Mouse (Mus musculus) heart, postnatal 4 days (tissue): ENCODE results near the gene Plscr3. TPM values are rescaled to one million over a fixed set of nuclear protein-coding genes. Genes with fewer than 3 reads are reported as not detected.

Source experiments
- DNase-seq: peaks from one replicate; pipeline ENCODE4 v3.0.0; 2021
- total RNA-seq, 2 experiments: library from RNA; stranded (reverse); gene quantifications; 2 replicates each; pipeline ENCODE4 v1.2.3; 2021

Gene Plscr3
- total RNA-seq, result 10 to 100 TPM; 59.7 to 59.9 TPM

DNA sequence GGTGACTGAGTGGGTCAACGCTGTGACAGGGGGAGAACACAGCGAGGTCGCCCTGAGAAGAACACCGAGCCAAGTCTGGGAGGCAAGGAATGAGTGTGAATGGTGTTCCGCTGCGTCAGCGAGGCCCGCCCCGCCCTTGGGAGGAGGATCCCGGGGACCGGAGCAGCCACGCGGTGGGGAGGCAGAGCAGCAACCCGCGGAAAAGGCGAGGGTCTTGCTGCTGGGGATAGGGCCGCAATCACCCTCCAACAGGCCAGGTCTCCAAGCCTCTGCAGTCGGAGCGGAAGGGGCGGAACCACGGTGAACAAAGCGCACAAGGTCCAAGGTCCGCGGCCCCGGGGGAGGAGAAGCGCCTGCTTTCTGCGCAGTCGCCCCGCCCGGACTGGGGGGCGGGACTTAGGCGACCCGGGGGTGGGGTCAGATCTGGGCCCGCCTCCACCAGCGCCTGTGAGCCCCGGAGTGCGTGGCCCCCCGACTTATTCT, at the start of gene Plscr3:
Gene Plscr3 (plus strand): TSS at position 179 of the 483 bp plus-strand sequence.
- DNase-seq, result peak; percentile 95

- DNase-seq, result no peak
Observed at GRCm38 (mm10) chr11:69797924-69798323, 48.3 kb upstream of the Plscr3 start.

- no peak for DNase-seq
Observed at GRCm38 (mm10) chr11:69799394-69800137, 46.6 kb upstream of the Plscr3 start.

- DNase-seq, result peak; percentile 41
Observed at GRCm38 (mm10) chr11:69800138-69800391, 46.1 kb upstream of the Plscr3 start.

GRCm38 (mm10) chr11:69800392-69801197, 45.6 kb upstream of the Plscr3 start:
- peak; percentile 79 for DNase-seq

- no peak for DNase-seq
Observed at GRCm38 (mm10) chr11:69801379-69801977, 44.7 kb upstream of the Plscr3 start, which contains the start of gene Fgf11. Gene Fgf11 (minus strand): TSS chr11:69801857.

DNA sequence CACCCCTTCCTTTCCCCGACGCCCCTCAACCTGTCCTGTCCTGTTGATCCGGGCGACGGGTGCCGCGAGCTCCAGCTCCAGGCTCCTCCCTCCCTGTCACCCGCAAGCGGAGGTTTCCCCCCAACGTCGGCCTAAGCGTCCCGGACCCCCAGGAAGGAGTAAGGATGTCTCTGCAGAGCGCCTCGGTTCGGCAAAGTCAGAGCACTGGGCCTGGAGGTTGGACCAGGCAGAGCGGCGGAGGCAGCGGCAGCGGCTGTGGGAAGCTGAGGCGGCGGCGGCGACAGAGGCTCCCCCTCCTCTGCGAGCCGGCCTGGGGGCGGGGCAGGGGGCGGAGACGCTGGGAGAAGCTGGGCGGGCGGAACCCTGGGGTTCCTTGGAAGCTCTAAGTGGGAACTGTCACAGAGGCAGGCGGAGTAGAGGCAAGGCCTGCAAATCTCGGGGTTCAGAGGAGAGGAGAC, 43.5 kb upstream of the Plscr3 start:
- peak; percentile 89 for DNase-seq

DNA sequence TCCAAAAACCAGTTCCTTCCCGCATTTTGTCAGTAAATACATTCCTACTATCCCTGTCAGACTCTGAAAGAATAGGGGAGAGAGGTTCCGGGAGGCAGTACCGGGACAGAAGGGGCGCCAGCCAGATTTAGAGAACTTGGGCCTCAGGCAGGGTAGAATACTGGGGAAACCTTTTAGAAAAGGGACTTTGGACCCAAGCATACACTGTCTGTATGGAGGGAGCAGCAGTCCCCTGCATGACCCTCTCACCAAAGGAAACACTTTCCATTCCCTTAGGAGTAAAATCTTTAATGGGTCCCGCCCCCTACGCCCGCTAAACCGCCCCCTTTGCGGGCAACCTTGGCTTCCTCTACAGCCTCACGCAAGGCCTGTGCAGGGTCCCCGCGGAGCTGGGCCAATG, 42.8 kb upstream of the Plscr3 start:
- no peak for DNase-seq

- peak; percentile 82 for DNase-seq
Observed at GRCm38 (mm10) chr11:69803786-69804651, 42.2 kb upstream of the Plscr3 start.

DNA sequence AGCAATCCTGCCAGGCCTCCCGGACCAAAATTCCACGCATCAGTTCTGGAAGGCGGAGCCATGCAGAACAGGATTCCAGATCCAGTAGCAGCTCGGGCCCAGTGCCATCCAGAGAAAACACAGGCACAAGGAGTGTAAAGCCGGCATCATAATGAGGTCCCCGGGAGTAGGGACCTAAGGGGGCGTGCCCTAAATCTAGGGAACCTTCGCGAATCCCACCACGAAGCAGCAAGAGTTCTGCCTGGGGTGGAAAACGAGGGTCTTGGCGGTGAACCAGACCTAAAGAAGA, 41.6 kb upstream of the Plscr3 start:
- peak; percentile 55 for DNase-seq

DNA sequence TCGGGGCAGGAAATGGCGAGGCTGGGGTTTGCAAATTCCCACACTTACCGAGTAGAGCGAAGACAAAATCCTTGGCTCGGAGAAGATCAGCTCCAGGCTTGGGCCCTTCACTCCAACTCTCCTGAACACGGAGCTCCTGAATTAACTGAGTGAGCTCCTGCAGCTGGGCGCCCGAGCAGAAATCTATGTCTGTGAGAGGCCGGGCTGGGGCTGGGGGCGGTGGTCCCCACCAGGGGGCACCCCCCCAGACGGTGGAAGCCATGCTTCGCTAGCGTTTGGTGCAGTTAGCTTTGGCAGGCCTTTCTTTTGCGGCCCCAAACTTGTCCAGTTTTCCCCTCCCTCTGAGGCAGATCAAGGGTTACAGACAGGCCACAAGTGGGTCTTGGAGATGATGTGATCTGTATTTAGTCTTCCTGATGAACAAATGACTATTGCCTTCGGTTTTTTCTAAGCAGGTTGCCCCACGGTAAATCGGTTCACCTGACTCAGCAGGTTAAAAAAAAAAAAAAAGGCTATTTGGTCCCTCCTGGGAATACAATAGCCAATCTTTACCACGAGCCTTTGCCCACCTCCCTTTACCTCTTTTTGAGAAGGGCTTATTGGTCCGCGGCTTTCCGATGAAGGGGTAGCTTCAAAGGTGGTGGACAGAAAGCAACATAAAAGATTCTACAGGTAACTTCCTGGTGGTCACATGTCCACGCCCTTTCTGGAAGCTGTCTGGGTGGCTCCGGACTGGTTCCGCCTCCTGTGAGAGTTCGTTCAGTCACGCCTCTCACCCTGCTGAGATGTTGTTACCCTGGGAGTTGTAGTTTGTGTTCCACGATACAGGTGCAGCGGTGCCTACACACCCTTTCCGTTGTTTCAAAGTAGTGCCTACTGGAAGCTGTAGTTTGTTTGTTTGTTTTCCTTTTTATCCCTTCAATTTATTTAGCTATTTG, 40.9 kb upstream of the Plscr3 start, which contains the start of gene Tmem102:
Gene Tmem102 (minus strand): TSS at position 653 of the 938 bp plus-strand sequence.
- no peak for DNase-seq

DNA sequence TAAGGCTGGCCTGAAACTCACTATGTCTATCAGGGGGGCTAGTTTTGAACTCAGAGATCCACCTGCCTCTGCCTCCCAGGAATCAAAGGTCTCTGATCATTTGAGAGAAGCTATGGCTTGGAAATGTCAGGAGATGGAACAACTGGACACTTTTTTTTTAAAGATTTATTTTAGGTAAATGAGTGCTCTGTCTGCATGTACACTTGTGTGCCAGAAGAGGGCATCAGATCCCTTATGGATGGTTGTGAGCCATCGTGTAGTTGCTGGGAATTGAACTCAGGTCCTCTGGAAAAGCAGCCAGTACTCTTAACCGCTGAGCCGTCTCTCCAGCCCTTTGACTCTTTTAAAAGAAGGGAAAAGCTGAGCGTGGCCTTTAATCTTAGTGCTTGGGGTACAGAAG, 39.8 kb upstream of the Plscr3 start:
- no peak for DNase-seq

- no peak for DNase-seq
Observed at GRCm38 (mm10) chr11:69807641-69808040, 38.5 kb upstream of the Plscr3 start.

- no peak for DNase-seq
Observed at GRCm38 (mm10) chr11:69810280-69810679, 35.9 kb upstream of the Plscr3 start.

DNA sequence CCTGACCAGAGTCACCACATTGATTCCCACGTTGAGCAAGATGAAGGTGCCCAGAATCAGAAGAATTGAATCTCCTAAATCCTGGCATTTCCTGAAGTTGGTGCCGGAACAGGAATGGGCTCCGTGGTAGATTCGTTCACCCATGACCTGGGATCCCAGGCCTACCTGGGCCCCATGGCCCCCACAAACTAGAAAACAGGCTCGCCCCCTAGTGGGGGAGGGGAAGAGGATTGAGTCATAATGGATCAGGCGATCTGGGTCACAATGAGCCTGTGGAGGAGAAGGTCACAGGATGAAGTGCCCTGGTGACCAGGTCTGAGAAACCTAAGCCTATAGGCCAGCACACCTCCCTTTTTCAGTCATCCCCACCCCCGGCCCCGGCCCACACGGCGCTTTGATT, 31.0 kb upstream of the Plscr3 start, which contains the start of gene Gm39566:
Gene Gm39566 (minus strand): TSS at position 144 of the 400 bp plus-strand sequence.
- no peak for DNase-seq

DNA sequence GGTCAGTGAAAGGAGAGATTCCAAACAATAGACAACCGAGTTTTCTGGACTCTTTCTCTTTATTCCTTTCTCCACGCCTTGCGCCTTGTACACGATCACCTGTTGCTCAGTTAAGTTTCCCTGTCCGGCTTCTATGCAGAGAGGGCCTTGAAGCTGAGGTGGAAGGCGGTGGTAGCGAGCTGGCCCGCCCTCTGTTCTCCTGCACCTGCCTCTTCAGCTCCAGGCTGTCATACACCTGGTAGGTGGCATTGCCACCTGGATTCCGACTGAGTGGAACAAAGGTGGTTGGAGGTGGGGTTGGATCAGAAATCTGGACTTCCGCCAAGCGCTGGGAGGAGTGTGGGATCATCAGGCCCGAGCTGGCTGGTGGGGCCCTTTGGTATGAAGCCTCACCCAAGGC, 29.7 kb upstream of the Plscr3 start:
- no peak for DNase-seq

DNA sequence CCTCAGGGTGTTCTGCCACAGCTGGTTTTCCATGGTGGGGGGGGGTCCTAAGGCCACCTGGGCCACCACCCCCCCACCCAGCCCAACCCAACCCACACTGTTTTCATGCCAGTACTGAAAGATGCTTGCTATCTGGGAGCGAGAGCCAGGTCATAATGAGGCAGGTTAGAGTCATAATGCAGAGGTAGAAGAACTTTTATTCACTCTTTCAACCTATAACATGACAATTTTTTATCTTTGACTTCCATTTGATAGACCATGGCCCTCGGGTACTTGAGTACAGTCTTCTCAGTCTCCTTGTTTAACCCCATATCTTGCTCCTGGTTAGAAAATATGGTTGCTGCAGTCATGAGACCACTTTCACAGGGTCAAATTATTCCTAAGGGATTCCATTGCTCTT, 27.8 kb upstream of the Plscr3 start, which contains the start of gene Spem2:
Gene Spem2 (minus strand): TSS at position 101 of the 400 bp plus-strand sequence.
- DNase-seq, result no peak

DNA sequence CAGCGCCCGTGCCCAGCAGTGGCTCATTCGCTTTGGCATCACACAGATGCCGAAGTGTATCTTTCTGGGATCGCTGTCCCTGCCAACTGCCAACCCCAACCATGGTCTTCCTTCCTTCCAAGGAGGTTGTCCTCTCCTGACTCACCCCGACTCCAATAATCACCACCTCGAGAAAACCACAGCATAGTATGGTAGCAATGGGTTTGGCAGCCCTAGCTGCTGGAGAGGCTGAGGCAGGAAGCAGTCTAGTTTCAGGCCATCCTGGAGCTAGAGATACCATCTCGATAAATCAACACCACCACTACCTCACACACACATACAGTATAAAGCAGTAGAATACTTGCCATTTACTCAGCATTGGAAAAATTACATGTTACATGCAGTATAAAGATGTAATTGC, 27.3 kb upstream of the Plscr3 start:
- no peak for DNase-seq

- no peak for DNase-seq
Observed at GRCm38 (mm10) chr11:69822080-69822479, 24.1 kb upstream of the Plscr3 start, which contains the start of gene Spem1. Gene Spem1 (minus strand): TSS chr11:69822180.

GRCm38 (mm10) chr11:69823456-69823855, 22.7 kb upstream of the Plscr3 start:
- DNase-seq, result no peak

- DNase-seq, result no peak
Observed at GRCm38 (mm10) chr11:69828832-69829231, 17.3 kb upstream of the Plscr3 start.
